Mouse (Mus musculus) mature B cell (primary cell): Measurements from ENCODE around the gene Tnc.

ENCODE experiments used
- in situ Hi-C: fragments of 300-500 bp; cut with MboI; formaldehyde crosslinking; loops from 2 replicates; pipeline ENCODE4 v1.14.3; 2019

The Tnc gene

DNA sequence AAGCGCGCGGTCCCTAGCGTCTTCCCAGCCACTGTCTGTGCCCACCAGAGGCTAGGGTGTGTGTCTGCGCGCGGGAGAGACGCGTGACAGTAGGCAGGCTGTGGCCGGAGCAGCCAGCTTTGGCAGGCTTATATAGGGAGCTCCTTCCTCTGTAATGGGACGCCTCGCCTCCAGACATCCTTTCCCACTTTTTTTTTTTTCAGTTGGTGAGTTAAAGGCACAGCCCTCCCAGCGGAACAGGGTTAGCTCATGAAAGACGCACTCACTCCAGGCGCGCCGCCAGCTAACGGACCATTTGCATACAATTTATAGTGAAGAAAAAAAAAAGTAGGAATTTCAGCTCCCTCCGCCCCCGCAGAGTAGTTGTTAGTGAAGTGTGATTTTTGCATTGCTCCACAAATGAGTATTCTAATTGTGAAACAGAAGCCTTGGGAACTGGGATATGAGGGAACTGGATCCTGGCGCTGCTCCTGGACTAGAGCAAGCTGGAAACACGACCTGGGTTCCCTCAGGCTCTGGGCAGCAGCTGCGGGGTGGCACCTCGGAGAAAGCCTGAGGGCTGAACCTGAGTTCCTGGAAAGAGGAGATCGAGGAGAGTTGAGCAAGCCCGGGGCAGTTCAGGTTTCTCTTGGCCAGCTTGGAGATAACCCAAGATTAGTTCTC lies at the start of gene Tnc:
TSS of gene Tnc (minus strand) at position 185 of the 663 bp plus-strand sequence.
- in situ Hi-C loops: no loop called here

- in situ Hi-C loops: no loop called here
Measured at GRCm38 (mm10) chr4:64094221-64094620, 47.4 kb upstream of the Tnc start.

- in situ Hi-C loops: no loop called here
Measured at GRCm38 (mm10) chr4:64092857-64093256, 46.0 kb upstream of the Tnc start.

DNA sequence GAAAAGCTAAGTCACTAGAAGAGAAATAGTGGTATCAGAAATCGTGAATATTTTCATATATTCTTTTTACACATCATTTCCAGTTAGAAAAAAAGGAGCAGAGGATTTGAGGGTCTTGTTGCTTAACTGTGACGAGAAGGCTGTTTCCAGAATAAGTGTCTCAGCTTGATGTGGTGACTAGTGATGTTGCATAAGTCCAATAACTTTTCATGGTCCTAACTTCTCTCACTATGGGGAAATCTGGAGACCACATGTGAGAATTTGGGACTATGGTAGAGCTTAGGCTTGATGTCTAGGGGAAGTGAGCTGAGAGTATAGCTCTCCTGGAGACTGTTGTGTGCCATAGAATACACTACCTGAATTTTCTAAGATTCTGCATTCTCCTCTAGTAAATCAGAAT lies 42.6 kb upstream of the Tnc start:
- in situ Hi-C loops: no loop called here

DNA sequence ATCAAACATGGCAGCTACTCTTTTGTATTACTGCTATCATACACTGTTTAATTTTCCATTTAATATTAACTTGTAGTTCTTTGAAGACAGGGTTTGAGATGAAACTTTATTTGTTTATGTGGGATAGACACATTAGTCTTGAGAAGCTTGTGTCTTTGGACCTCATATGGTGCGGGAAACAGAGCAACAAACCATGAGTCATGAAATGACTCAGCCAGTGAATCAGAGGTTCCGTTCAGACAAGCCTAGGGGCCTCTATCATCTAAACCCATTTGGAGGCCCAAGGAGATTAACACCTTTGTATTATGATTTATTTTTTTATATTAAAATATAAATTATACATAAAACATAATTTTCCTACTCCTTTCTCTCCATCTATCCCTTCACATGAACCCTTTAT lies 40.9 kb upstream of the Tnc start:
- in situ Hi-C loops: no loop called here

DNA sequence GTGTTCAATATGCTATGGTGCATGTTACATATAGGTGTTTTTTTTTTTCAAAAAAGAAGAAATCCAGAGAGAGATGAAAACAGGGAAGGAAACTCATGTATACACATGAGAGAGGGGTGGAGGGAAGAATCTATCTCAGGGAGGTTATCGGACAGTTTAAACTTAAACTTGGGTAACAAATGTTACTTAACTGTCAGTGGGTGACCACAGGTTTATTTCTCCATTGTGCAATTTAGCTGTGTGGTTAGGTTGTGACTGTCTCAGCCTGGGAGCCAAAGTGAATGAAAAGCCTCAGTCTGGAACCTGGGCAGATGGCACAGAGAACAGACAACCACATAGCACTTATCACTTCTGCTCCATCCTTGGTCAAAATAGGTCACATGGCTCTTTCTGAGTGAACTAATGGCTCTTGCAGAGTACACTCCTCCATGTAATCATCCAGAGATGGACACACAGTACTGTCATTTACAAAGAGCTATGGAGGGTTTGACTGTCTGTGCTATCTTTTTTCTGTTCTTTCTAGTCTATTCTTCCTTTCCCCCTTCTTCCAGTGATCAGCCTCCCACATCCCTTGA lies 39.3 kb upstream of the Tnc start:
- in situ Hi-C loops: no loop called here

- in situ Hi-C loops: no loop called here
Measured at GRCm38 (mm10) chr4:64083858-64084257, 37.0 kb upstream of the Tnc start.

DNA sequence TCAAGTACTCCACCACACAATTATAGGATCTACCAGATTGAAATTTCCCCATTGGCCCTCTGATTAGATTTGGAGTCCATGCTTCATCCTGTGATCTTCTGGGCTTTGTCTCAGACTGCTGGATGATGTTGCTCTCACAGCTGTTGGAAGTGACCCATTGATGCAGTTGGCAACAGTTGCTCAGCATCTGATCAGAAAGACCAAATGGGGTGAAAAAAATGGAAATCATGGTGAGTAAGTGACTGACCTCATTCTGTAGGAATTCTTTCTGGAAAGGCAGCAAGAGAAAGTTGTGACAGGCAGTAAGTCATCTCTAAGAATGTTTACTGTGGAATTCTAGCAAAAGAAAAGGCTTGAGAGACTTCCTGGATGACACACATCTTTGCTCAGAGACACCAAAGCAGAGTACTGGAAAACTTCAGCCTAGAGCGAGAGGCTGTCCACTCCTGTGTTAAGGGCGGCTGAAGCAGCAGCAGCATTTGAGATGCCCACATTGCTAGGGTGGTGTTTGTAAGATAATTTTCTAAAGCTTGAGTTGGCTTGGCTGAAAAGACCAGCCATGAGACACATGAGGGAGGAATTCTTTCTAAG lies 31.3 kb upstream of the Tnc start:
- in situ Hi-C loops: no loop called here

- in situ Hi-C loops: no loop called here
Measured at GRCm38 (mm10) chr4:64076349-64077025, 29.7 kb upstream of the Tnc start.

DNA sequence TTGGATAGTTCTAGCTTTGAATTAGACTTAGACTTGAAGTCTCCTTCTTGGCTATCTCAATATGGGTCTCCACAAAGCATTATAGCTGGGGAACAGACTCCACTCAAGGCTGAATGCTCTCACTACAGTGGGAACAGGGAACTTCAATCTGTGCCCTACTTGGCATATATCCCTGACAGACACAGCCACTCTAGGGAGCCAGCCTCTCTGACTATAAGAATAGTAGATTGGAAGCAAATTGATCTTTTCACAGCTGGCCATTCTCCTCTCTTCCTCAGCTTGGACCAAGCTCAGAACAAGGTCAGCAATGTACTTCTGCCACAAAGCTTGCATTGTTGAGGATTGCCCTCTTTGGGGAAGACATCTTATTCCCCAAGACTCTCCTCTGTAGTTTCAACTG lies 27.9 kb upstream of the Tnc start:
- in situ Hi-C loops: no loop called here

DNA sequence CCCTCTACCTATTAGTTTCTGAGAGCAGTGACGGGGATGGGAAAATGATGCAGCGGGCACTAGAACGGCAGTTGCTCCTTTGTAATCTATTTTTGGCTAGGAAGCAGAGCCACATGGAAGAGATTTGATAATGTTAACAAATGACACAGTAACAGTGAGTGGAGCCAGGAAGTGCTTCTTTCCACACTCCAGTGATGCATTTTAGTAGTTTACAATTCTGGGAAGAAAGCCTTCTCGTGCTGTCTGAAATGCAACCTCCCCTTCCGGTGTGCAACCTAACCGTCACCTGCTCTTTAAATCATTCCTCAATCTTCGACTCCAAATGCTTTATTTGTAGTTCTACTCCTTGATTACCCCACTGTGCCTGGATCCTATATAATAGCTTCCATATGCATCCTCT lies 20.6 kb upstream of the Tnc start:
- in situ Hi-C loops: no loop called here

DNA sequence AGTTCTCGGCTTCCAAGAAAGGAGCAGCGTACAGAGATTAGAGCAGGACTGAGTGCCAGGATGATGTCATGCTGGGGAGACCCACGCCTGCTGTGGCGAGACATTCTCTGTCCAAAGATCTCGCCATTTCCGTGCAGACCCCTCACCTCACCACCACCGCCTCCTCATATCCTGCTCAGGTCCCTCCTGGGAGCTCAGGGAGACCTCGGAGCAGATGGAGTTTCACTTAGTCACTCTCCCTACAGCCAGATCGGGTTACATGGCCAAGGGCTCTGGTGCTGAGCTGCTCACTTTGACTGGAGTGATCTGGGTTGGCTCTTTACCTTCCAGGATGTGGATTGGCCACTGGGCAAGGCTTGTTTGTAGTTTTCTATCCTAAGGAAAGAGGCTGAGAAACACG lies 18.5 kb upstream of the Tnc start:
- in situ Hi-C loops: no loop called here

GRCm38 (mm10) chr4:64058856-64059231 lies 12.0 kb upstream of the Tnc start:
- in situ Hi-C loops: no loop called here

DNA sequence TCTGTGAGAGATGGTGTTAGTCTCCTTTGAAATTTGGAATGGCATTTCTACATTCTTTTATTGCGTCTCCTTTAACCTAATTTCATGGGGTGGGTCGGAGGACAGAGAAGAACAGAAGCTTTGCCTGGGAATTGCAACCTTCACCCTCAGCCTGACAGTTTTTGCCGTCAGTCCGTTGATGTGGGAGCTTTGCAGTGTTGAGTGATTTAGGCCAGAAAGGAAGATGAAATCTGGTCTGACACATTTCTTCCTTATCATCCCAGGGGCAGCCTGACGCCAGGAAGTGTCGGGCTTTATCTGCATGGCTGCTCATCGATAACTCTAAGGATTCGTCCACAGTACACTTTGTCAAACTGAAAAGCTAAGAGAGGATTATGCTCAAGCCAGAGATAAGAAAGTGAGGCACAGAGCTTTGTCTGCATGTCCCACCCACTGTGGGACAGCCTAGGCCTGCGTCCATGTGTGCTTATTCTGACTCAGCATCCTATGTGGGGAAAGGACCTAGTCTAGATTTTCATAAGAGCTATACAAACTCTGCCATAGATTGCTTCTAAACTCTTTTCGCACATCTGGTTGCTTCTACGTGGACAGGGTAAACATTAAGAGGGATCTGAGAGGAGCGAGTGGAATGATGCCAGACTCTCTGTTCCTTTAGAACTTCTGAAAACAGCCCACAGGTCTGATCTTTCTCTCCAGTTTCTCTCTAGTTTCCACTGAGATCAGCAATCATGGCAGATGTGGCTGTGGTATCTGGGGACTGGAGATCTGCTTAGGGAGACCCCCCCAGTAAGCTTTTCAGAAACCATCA lies 11.4 kb upstream of the Tnc start:
- in situ Hi-C loops: no loop called here

GRCm38 (mm10) chr4:64048177-64048576 lies 1.4 kb upstream of the Tnc start:
- in situ Hi-C loops: no loop called here

GRCm38 (mm10) chr4:64043893-64044292 lies 2.9 kb downstream of the Tnc start:
- in situ Hi-C loops: no loop called here

DNA sequence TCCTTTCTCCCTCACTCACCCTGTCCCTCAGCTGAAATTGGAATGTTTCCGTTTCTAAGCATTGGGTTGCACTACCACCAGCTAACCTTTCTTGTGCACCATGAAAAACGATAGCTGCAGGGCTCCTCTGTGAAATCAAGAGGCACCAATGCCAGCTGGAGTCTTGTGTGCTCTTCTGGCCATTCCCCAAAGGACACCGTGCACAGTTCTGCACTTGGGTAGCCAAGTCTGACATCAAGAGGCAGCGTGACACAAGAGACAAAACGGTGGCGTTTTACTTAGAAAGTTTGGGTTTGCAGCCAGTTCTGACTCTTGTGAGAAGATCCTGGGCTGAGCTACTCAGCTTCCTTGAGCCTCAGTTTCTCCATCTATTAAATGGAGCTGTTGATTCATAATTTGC lies 3.4 kb downstream of the Tnc start:
- in situ Hi-C loops: no loop called here

GRCm38 (mm10) chr4:64039091-64039490 lies 7.7 kb downstream of the Tnc start:
- in situ Hi-C loops: no loop called here

DNA sequence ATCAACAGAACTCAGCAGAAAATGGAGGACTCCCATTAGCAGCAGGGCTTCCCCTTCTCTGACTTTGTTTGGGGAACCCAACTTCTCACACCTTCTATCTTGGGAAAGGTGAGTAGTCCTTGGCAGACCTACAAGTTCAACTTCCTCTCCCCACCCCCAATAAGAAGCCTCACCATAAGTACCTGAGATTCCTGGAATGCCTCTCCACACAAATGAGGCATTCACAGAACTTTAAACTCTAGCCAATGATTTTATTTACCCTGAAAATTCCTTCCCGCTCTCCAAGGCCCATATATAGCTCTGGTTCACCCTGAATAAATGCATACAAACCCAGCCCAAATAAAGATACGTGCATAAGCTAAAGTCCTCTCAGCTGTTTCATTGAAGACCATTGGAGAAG lies 9.3 kb downstream of the Tnc start:
- in situ Hi-C loops: no loop called here

- in situ Hi-C loops: no loop called here
Measured at GRCm38 (mm10) chr4:64034724-64035123, 12.1 kb downstream of the Tnc start.

DNA sequence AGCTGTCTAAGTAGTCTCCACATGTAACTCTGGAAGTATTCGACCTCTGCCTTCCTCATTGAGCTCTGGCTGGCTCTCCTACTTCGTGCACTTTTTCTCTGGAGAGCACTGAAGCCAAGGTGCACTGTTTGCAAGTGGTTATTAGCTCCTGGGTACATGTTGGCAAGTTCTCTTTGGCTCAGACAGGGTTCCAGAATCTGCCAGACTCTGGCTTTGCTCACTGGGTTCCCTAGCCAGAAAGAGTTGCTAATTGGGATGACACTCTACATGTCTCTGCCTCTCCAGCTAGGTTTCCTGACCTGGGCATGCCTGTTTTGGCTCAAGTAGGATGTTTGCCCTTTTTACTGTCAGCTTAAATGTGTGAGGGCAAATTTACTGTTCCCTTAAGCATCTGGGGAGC lies 13.6 kb downstream of the Tnc start:
- in situ Hi-C loops: no loop called here

GRCm38 (mm10) chr4:64029486-64029885 lies 17.3 kb downstream of the Tnc start:
- in situ Hi-C loops: no loop called here
